Mouse (Mus musculus): Measurements from ENCODE around the gene Eps15.

DNA sequence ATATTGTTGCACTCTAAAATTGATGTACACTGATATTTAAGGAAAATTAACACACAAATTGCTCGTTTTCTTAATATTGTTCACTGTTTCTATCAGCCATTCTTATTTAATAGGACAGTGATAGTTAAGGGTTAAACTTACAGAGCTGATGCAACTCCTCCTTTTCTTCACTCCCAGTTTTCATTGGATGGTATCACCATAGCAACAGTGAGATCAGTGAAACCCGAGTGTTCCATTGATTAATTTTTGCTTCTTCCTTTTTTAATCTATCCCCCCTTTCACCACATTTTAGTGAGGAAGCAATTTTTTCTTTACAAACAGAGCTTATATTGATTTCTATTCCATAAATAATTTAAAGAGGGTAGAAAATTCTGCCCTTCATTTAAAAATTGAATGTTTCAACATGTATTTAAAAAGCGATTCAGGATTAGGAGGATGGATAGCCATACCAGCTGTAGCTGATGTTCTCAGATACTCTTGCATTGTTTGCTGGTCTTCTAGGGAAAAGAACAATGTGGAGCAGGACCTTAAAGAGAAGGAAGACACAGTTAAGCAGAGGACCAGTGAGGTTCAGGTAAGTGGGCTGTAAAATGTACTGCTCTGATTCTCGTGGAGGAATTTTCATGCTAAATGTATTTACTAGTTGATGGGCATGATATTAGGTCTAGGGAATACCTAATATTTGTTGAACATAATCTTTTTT is 62.9 kb downstream of the Eps15 start:
- no peak for TF ChIP-seq CTCF (IDR thresholded peaks at IDR 0.05; ENCODE audit: control insufficient read depth, insufficient read depth, insufficient replicate concordance, low read depth, low read length)
- TF ChIP-seq POLR2A (IDR thresholded peaks at IDR 0.05; ENCODE audit: control insufficient read depth, low read depth, low read length) = no peak

All from testis, adult 2 months (tissue).